Mouse (Mus musculus) central nervous system, embryonic 14 days (tissue): Measurements from ENCODE around the gene E130311K13Rik. TPM values are rescaled to one million over a fixed set of nuclear protein-coding genes. Genes with fewer than 3 reads are reported as not detected.

Experiments used
- polyA plus RNA-seq: library from polyadenylated mRNA; depleted of rRNA; stranded (reverse); fragments of >200 nt; gene quantifications from 2 replicates; pipeline ENCODE4 v1.2.3, GENCODE M21; 2012; rRNA removed

E130311K13Rik gene
- 3.5 and 4.2 TPM in 2 replicates for polyA plus RNA-seq

GRCm38 (mm10) chr3:63928878-63929859 is at the start of gene E130311K13Rik:
E130311K13Rik (minus strand) TSS chr3:63929472.

GRCm38 (mm10) chr3:63975955-63976908 is 47.0 kb upstream of the E130311K13Rik start, which contains the start of gene Gmps:
Gmps (plus strand) TSS chr3:63976106.

DNA sequence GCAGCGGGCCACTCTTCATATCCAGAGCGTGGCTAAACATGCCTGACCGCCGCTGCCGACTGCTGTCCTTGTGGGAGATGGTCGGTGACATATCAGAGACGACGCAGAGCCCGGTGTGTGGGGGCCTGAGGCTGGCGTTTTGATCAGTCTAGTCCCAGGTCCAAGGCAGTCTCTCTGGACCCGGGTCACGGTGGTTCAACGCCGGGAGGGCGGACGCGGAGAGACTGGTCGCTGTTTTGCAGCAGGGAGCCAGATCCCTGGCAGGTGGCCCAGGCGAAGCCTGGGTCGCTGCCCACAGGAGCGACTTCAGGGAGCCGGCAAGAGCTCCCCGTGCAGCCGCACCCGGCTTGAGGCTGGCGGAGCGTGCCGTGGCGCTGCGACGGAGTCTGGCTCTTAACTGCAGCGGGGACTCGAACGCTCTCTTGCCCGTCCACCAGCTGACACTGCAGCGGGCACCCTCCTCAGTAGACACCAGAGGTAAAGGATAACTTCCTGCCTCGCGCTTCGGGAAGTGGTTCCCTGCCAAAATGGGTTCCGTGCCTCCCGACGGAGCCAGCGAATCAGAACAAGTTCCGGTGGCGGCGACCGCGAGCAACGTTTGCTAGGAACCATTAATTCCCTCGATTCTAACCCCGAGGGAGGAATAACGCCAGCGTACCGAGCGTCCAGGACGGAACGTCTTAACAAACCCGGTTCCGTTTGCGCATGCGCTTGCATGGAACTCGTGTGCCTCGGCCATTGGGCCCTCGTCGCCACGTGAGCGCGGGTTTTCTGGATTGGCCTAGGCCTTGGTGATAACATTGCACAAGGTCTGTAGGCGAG is 35.0 kb upstream of the E130311K13Rik start, which contains the start of gene Slc33a1:
Gene Slc33a1 (minus strand): TSS at position 669 of the 822 bp plus-strand sequence.

DNA sequence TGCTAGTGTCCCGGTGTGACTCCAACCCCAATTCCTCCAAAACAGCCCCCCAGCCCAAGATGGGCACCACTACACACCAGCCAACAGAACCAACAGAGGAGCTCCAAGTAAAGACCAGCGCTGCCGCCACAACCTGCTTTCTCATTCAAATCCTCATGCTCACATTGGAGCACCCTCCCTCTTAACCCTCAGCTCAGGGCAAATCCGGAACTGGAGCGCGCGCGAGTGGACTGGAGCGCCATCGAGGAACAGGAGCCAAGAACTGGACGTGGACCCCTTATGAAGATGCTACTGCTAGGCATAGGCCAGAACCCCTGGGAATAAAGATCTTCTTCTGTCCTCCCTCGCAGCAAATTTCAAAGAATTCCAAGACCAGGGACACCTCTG is 30.0 kb downstream of the E130311K13Rik start, which contains the start of gene Plch1:
Gene Plch1 (minus strand): TSS at position 164 of the 387 bp plus-strand sequence.

Other genes starting within 250 kb of the E130311K13Rik start
- 16.1 and 18.9 TPM in 2 replicates for gene Plch1, start 30.0 kb downstream of the E130311K13Rik start, polyA plus RNA-seq
- gene Slc33a1, start 35.3 kb upstream of the E130311K13Rik start, polyA plus RNA-seq: 12.9 and 13.0 TPM in 2 replicates
- gene Gmps, start 46.6 kb upstream of the E130311K13Rik start, polyA plus RNA-seq: 16.4 and 17.5 TPM in 2 replicates
- gene Vmn2r1, start 152.1 kb upstream of the E130311K13Rik start, polyA plus RNA-seq: 0.35 and 0.44 TPM in 2 replicates
- gene Vmn2r2, start 212.5 kb upstream of the E130311K13Rik start, polyA plus RNA-seq: not detected in 2 replicates